Mouse (Mus musculus): ENCODE measurements around the gene Doc2b. TPM values are rescaled to one million over a fixed set of nuclear protein-coding genes. Genes with fewer than 3 reads are reported as not detected.
A peak's percentile ranks its signal among the peaks of the same experiment; 100 is the strongest.
"Not testable (repeated sequence)": the region's sequence is repeated elsewhere in the genome, so short reads cannot be mapped to it uniquely, and the experiment has no call there.

Doc2b gene
- polyA plus RNA-seq, 1 experiment from 2014 or later: 0.65 TPM

GRCm38 (mm10) chr11:75732434-75733226, 63.2 kb downstream of the Doc2b start, which contains the start of gene Ywhae:
TSS of gene Ywhae (plus strand) at chr11:75732869.
- Histone ChIP-seq H3K4me3 (ENCODE audit: low read depth, low read length) (peak within 1 kb of the TSS; percentile 95), H3K27me3 (ENCODE audit: control insufficient read depth, insufficient read depth, low read length) (no peaks in the 10 kb centered on the region), H3K4me2 (replicated peaks; ENCODE audit: low read depth) (peak within 1 kb of the TSS; percentile 84), H3K9ac (ENCODE audit: low read length) (peak within 1 kb of the TSS; percentile 98), H3K27ac (replicated peaks) (peak within 1 kb of the TSS; percentile 98), H3K4me1 (replicated peaks; ENCODE audit: control insufficient read depth, insufficient read depth) (peaks cover 4% of the 10 kb centered on the region), H3K36me3 (ENCODE audit: control insufficient read depth, insufficient read depth, low read length) (no peaks in the 10 kb centered on the region), H3K9me3 (ENCODE audit: control insufficient read depth, low read length) (no peaks in the 10 kb centered on the region)
- ATAC-seq (ENCODE audit: low FRiP score, low TSS enrichment): peak; percentile 92
- DNase-seq (ENCODE audit: low spot score): peak; percentile 98
- WGBS: under 1% methylated on average over 66 of the region's 76 CpGs
- TF ChIP-seq EP300 (optimal IDR thresholded peaks at IDR 0.05) (peak; percentile 88), CTCF (IDR thresholded peaks at IDR 0.05; ENCODE audit: low read depth) (peak; percentile 25; the same call in 1 of the 2 replicates)

GRCm38 (mm10) chr11:75727659-75728058, 68.2 kb downstream of the Doc2b start:
- H3K9ac ChIP-seq (ENCODE audit: low read length); ATAC-seq (ENCODE audit: low FRiP score, low TSS enrichment); H3K27me3 ChIP-seq (ENCODE audit: control insufficient read depth, insufficient read depth, low read length); H3K36me3 ChIP-seq (ENCODE audit: control insufficient read depth, insufficient read depth, low read length); H3K9me3 ChIP-seq (ENCODE audit: control insufficient read depth, low read length); H3K27ac ChIP-seq (replicated peaks); DNase-seq (ENCODE audit: low spot score); H3K4me2 ChIP-seq (replicated peaks; ENCODE audit: low read depth); H3K4me1 ChIP-seq (replicated peaks; ENCODE audit: control insufficient read depth, insufficient read depth); H3K4me3 ChIP-seq (ENCODE audit: low read depth, low read length): not testable (repeated sequence)
- 87% methylated on average over 6 of the region's 6 CpGs for whole genome bisulfite sequencing

GRCm38 (mm10) chr11:75727168-75727567, 68.7 kb downstream of the Doc2b start:
- H3K4me1 ChIP-seq (replicated peaks; ENCODE audit: control insufficient read depth, insufficient read depth): no peaks in the 10 kb centered on the region; the same call in 1 of the 2 replicates
- no peaks in the 10 kb centered on the region for H3K27me3 ChIP-seq (ENCODE audit: control insufficient read depth, insufficient read depth, low read length)
- no peak for ATAC-seq (ENCODE audit: low FRiP score, low TSS enrichment)
- H3K27ac ChIP-seq (replicated peaks): no peak overlapping the region
- DNase-seq (ENCODE audit: low spot score): no peak
- no peak overlapping the region for H3K9ac ChIP-seq (ENCODE audit: low read length)
- TF ChIP-seq CTCF (IDR thresholded peaks at IDR 0.05; ENCODE audit: low read depth): no peak
- TF ChIP-seq EP300 (optimal IDR thresholded peaks at IDR 0.05): no peak
- no peaks in the 10 kb centered on the region for H3K36me3 ChIP-seq (ENCODE audit: control insufficient read depth, insufficient read depth, low read length)
- no peak overlapping the region for H3K4me3 ChIP-seq (ENCODE audit: low read depth, low read length)
- H3K4me2 ChIP-seq (replicated peaks; ENCODE audit: low read depth): no peak overlapping the region
- no peaks in the 10 kb centered on the region for H3K9me3 ChIP-seq (ENCODE audit: control insufficient read depth, low read length)
- WGBS: 59% methylated on average over 2 of the region's 2 CpGs

- TF ChIP-seq EP300 (optimal IDR thresholded peaks at IDR 0.05): no peak
- no peak for TF ChIP-seq CTCF (IDR thresholded peaks at IDR 0.05; ENCODE audit: low read depth)
- H3K4me1 ChIP-seq (replicated peaks; ENCODE audit: control insufficient read depth, insufficient read depth): no peaks in the 10 kb centered on the region
- H3K9ac ChIP-seq (ENCODE audit: low read length): no peak overlapping the region
- no peak for ATAC-seq (ENCODE audit: low FRiP score, low TSS enrichment)
- no peak overlapping the region for H3K4me2 ChIP-seq (replicated peaks; ENCODE audit: low read depth)
- H3K27ac ChIP-seq (replicated peaks): no peak overlapping the region
- H3K4me3 ChIP-seq (ENCODE audit: low read depth, low read length): no peak overlapping the region
- no peaks in the 10 kb centered on the region for H3K27me3 ChIP-seq (ENCODE audit: control insufficient read depth, insufficient read depth, low read length)
- no peak for DNase-seq (ENCODE audit: low spot score)
- H3K9me3 ChIP-seq (ENCODE audit: control insufficient read depth, low read length): no peaks in the 10 kb centered on the region
- no peaks in the 10 kb centered on the region for H3K36me3 ChIP-seq (ENCODE audit: control insufficient read depth, insufficient read depth, low read length)
- WGBS: 39% methylated on average over 4 of the region's 4 CpGs
Observed at GRCm38 (mm10) chr11:75722339-75722738, 73.5 kb downstream of the Doc2b start.

Other genes starting within 250 kb of the Doc2b start
- gene Pitpna, start 208.0 kb downstream of the Doc2b start, polyA plus RNA-seq (2015; fragmentation: Nextera tagmentation; extraction: Ambion mirVana): 79.3 and 84.3 TPM in 2 replicates
- gene Inpp5k, start 165.1 kb downstream of the Doc2b start, polyA plus RNA-seq (2015; fragmentation: Nextera tagmentation; extraction: Ambion mirVana): 19.0 and 22.4 TPM in 2 replicates
- gene Myo1c, start 145.5 kb downstream of the Doc2b start, polyA plus RNA-seq (2015; fragmentation: Nextera tagmentation; extraction: Ambion mirVana): 41.8 and 41.9 TPM in 2 replicates
- 63.5 and 68.8 TPM in 2 replicates for gene Crk, start 116.8 kb downstream of the Doc2b start, polyA plus RNA-seq (2015; fragmentation: Nextera tagmentation; extraction: Ambion mirVana)
- 401 and 416 TPM in 2 replicates for gene Ywhae, start 63.2 kb downstream of the Doc2b start, polyA plus RNA-seq (2015; fragmentation: Nextera tagmentation; extraction: Ambion mirVana)
- 11.2 and 11.7 TPM in 2 replicates for gene Rph3al, start 142.4 kb upstream of the Doc2b start, polyA plus RNA-seq (2015; fragmentation: Nextera tagmentation; extraction: Ambion mirVana)
- gene 1700016K19Rik, start 203.9 kb upstream of the Doc2b start, polyA plus RNA-seq (2015; fragmentation: Nextera tagmentation; extraction: Ambion mirVana): 3.7 and 4.4 TPM in 2 replicates
- gene Rflnb, start 231.7 kb upstream of the Doc2b start, polyA plus RNA-seq (2015; fragmentation: Nextera tagmentation; extraction: Ambion mirVana): 46.0 and 48.7 TPM in 2 replicates